Mouse (Mus musculus): ENCODE data around the gene Cdip1.

Gene Cdip1

GRCm38 (mm10) chr16:4718753-4719518 lies 71.2 kb downstream of the Cdip1 start, which contains the start of gene Nmral1:
Gene Nmral1, minus strand, starts transcription at chr16:4719356.
- peak; percentile 69 for DNase-seq (ENCODE audit: extremely low spot score, low read depth, low spot score)

GRCm38 (mm10) chr16:4717866-4718265 lies 72.2 kb downstream of the Cdip1 start:
- DNase-seq (ENCODE audit: extremely low spot score, low read depth, low spot score), result no peak

- no peak for DNase-seq (ENCODE audit: extremely low spot score, low read depth, low spot score)
These were observed 76.0 kb downstream of the Cdip1 start for GRCm38 (mm10) chr16:4713861-4714710.

GRCm38 (mm10) chr16:4711173-4711572 lies 78.9 kb downstream of the Cdip1 start:
- no peak for DNase-seq (ENCODE audit: extremely low spot score, low read depth, low spot score)

GRCm38 (mm10) chr16:4705541-4705940 lies 84.6 kb downstream of the Cdip1 start:
- DNase-seq (ENCODE audit: extremely low spot score, low read depth, low spot score), result no peak

- no peak for DNase-seq (ENCODE audit: extremely low spot score, low read depth, low spot score)
These were observed 87.4 kb downstream of the Cdip1 start for GRCm38 (mm10) chr16:4702646-4703045.

GRCm38 (mm10) chr16:4701211-4701610 lies 88.9 kb downstream of the Cdip1 start:
- no peak for DNase-seq (ENCODE audit: extremely low spot score, low read depth, low spot score)
